Mouse (Mus musculus): ENCODE measurements around the gene Bsn. TPM values are rescaled to one million over a fixed set of nuclear protein-coding genes. Genes with fewer than 3 reads are reported as not detected.

Bsn gene
- total and polyA plus RNA-seq, 2 experiments from 2014 or later: 0.03 to 0.42 TPM

DNA sequence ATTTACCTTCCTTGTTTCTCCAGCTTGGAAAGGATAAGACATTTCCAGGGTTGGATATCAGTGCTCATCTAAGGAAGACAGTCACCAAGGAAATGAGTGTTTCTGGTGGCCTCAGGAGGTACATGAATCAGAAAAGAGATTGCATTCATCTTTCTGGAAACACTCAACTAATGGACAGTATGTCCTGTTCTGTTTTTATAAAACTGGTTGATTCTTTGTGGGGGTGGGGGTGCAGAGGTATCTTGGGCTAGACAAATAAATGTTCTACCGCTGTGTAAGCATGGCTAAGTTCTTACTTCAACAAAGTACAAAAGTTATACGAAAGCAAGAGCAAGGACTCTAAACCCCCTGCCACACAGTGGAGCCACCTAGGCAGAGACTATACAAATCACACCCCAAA, 42.7 kb upstream of the Bsn start:
- Histone ChIP-seq H3K9me3 (replicated peaks; ENCODE audit: control insufficient read depth, low read length) (no peaks in the 10 kb centered on the region), H3K27ac (ENCODE audit: low read depth) (no peak overlapping the region), H3K4me3 (ENCODE audit: low read depth, low read length) (no peak overlapping the region), H3K9ac (replicated peaks; ENCODE audit: low read depth, low read length) (no peak overlapping the region), H3K27me3 (ENCODE audit: control insufficient read depth, insufficient read depth, low read length) (no peaks in the 10 kb centered on the region), H3K4me1 (ENCODE audit: control insufficient read depth, insufficient read depth) (peaks cover 9% of the 10 kb centered on the region), H3K4me2 (ENCODE audit: low read depth, low read length) (no peak overlapping the region), H3K36me3 (replicated peaks; ENCODE audit: control insufficient read depth, insufficient read depth, low read length) (peaks cover 9% of the 10 kb centered on the region; the same call in 1 of the 2 replicates)
- TF ChIP-seq EP300 (IDR thresholded peaks at IDR 0.05; ENCODE audit: low read depth) (no peak), CTCF (IDR thresholded peaks at IDR 0.05; ENCODE audit: low read depth) (no peak)
- DNase-seq (ENCODE audit: low spot score): no peak
- ATAC-seq (ENCODE audit: insufficient read depth, low read depth): no peak
- WGBS: 89% methylated on average over 2 of the region's 2 CpGs

DNA sequence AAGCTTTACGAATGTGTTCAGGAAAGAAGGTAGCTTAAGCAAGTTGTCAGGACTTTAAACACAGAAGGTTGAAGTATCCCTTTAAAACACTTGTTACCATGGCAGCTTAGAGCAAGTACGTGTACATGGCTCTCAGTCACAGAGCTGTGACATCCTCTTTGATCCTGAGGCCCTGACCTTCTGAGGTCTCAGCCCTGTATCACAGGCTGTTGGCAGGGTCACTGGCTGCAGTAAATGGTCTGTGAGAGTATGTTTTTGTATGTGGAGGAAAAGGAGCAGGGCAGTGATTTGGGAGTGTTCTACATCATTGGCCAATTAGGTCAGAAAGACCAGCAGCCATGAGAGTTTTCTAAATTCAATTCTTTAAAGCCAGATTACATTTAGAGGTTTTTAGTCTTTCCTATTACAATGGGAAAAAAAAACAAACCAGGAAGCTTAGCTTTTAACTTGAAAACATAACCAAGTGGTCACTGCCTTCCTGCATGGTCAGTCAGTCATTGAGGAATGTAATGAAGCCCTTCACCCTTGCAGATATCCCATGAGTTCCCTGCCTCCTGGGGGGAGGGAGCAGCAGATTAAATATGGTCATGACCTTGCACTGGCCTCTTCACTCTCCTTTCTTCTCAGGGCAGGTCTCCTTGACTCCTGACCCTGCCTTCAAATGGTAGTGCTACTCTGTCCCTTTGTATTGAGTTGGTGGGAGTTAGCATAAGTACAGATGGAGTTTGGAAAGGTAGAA, 37.9 kb upstream of the Bsn start:
- no peaks in the 10 kb centered on the region; the same call in 1 of the 2 replicates for H3K36me3 ChIP-seq (replicated peaks; ENCODE audit: control insufficient read depth, insufficient read depth, low read length)
- no peaks in the 10 kb centered on the region for H3K9me3 ChIP-seq (replicated peaks; ENCODE audit: control insufficient read depth, low read length)
- H3K4me1 ChIP-seq (ENCODE audit: control insufficient read depth, insufficient read depth): peaks cover 4% of the 10 kb centered on the region; the same call in 1 of the 2 replicates
- no peak for TF ChIP-seq CTCF (IDR thresholded peaks at IDR 0.05; ENCODE audit: low read depth)
- TF ChIP-seq EP300 (IDR thresholded peaks at IDR 0.05; ENCODE audit: low read depth): no peak
- H3K9ac ChIP-seq (replicated peaks; ENCODE audit: low read depth, low read length): no peak overlapping the region
- ATAC-seq (ENCODE audit: insufficient read depth, low read depth) (no peak), DNase-seq (ENCODE audit: low spot score) (peak; percentile 19)
- no peak overlapping the region for H3K4me2 ChIP-seq (ENCODE audit: low read depth, low read length)
- no peaks in the 10 kb centered on the region for H3K27me3 ChIP-seq (ENCODE audit: control insufficient read depth, insufficient read depth, low read length)
- peak overlapping the region; percentile 70 for H3K27ac ChIP-seq (ENCODE audit: low read depth)
- no peak overlapping the region for H3K4me3 ChIP-seq (ENCODE audit: low read depth, low read length)
- 41% methylated on average over 2 of the region's 2 CpGs for WGBS

DNA sequence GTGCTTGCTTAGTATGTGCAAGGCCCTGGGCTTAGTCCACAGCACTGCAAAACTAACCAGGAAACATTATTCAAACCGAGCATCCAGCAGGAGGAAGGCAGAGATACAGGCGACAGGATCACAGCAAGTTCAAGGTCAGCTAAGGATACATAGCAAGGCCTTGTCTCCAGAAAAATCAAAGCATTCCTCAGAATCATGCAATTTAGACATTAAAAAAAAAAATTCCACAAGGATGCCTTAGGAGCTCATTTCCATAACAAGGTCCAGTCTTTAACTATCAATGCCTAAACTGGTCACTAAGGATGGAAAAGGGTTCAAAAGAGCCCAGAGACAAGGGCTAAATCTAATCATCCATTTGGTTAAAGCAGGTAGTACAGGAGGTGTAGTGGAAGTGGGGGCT, 35.0 kb upstream of the Bsn start:
- no peak for DNase-seq (ENCODE audit: low spot score)
- Histone ChIP-seq H3K9me3 (replicated peaks; ENCODE audit: control insufficient read depth, low read length) (no peaks in the 10 kb centered on the region), H3K4me3 (ENCODE audit: low read depth, low read length) (no peak overlapping the region), H3K9ac (replicated peaks; ENCODE audit: low read depth, low read length) (no peak overlapping the region), H3K27ac (ENCODE audit: low read depth) (no peak overlapping the region), H3K36me3 (replicated peaks; ENCODE audit: control insufficient read depth, insufficient read depth, low read length) (no peaks in the 10 kb centered on the region; the same call in 1 of the 2 replicates), H3K4me1 (ENCODE audit: control insufficient read depth, insufficient read depth) (peaks cover 24% of the 10 kb centered on the region), H3K27me3 (ENCODE audit: control insufficient read depth, insufficient read depth, low read length) (no peaks in the 10 kb centered on the region), H3K4me2 (ENCODE audit: low read depth, low read length) (no peak overlapping the region)
- 72% methylated on average over 2 of the region's 2 CpGs for WGBS
- ATAC-seq (ENCODE audit: insufficient read depth, low read depth): no peak
- TF ChIP-seq CTCF (IDR thresholded peaks at IDR 0.05; ENCODE audit: low read depth) (no peak), EP300 (IDR thresholded peaks at IDR 0.05; ENCODE audit: low read depth) (no peak)

DNA sequence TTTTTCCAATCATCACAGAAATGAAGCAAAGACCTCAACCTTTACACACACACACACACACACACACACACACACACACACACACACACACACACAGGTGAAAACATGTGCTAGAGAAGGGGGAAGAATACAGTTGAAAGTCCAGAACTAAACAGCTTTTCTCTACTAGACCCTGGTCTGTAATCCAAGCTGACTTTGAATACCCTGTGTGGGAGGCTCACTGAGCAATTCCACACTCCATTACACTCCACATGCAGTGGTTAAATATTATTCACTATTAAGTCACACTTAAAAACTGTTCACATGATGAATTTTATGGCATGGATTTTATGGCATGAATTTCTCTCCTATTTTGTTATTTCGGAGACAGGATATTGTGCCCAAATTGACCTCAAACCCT, 33.4 kb upstream of the Bsn start:
- H3K27ac ChIP-seq (ENCODE audit: low read depth): no peak overlapping the region
- H3K9ac ChIP-seq (replicated peaks; ENCODE audit: low read depth, low read length): no peak overlapping the region
- 95% methylated on average over 1 of the region's 1 CpGs for WGBS
- no peak for ATAC-seq (ENCODE audit: insufficient read depth, low read depth)
- H3K36me3 ChIP-seq (replicated peaks; ENCODE audit: control insufficient read depth, insufficient read depth, low read length): no peaks in the 10 kb centered on the region
- H3K4me3 ChIP-seq (ENCODE audit: low read depth, low read length): no peak overlapping the region
- no peak overlapping the region for H3K4me2 ChIP-seq (ENCODE audit: low read depth, low read length)
- H3K4me1 ChIP-seq (ENCODE audit: control insufficient read depth, insufficient read depth): peaks cover 32% of the 10 kb centered on the region
- TF ChIP-seq EP300 (IDR thresholded peaks at IDR 0.05; ENCODE audit: low read depth) (no peak), CTCF (IDR thresholded peaks at IDR 0.05; ENCODE audit: low read depth) (no peak)
- H3K9me3 ChIP-seq (replicated peaks; ENCODE audit: control insufficient read depth, low read length): no peaks in the 10 kb centered on the region
- DNase-seq (ENCODE audit: low spot score): no peak
- no peaks in the 10 kb centered on the region for H3K27me3 ChIP-seq (ENCODE audit: control insufficient read depth, insufficient read depth, low read length)

DNA sequence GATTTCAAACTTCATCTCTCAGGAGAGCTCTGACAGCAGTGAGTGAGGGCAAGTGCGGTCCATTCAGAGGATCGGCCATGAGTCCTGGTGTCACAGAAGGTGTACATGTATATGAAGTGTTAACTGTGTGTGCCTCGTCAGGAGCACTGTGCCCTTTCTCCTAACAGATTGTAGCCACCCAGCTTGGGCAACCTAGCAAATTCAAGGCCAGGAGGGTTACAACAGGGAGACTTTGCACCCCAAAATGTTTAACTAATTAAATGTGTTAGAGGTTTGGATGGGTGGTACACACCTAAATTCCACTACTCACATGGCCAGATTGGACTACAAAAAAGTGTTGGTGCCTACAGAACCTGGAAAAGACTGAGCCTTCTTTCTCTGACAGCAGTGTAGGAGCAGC, 31.4 kb upstream of the Bsn start:
- Histone ChIP-seq H3K9ac (replicated peaks; ENCODE audit: low read depth, low read length) (no peak overlapping the region), H3K27ac (ENCODE audit: low read depth) (peak overlapping the region; percentile 90; the same call in 1 of the 2 replicates), H3K9me3 (replicated peaks; ENCODE audit: control insufficient read depth, low read length) (no peaks in the 10 kb centered on the region), H3K4me1 (ENCODE audit: control insufficient read depth, insufficient read depth) (peaks cover 28% of the 10 kb centered on the region), H3K4me3 (ENCODE audit: low read depth, low read length) (no peak overlapping the region), H3K27me3 (ENCODE audit: control insufficient read depth, insufficient read depth, low read length) (no peaks in the 10 kb centered on the region), H3K4me2 (ENCODE audit: low read depth, low read length) (no peak overlapping the region), H3K36me3 (replicated peaks; ENCODE audit: control insufficient read depth, insufficient read depth, low read length) (peaks cover 17% of the 10 kb centered on the region)
- no peak for TF ChIP-seq CTCF (IDR thresholded peaks at IDR 0.05; ENCODE audit: low read depth)
- TF ChIP-seq EP300 (IDR thresholded peaks at IDR 0.05; ENCODE audit: low read depth): no peak
- no peak for DNase-seq (ENCODE audit: low spot score)
- ATAC-seq (ENCODE audit: insufficient read depth, low read depth): no peak
- WGBS: 67% methylated on average over 3 of the region's 3 CpGs
